Mouse (Mus musculus): ENCODE measurements around the gene Col9a1.

DNA sequence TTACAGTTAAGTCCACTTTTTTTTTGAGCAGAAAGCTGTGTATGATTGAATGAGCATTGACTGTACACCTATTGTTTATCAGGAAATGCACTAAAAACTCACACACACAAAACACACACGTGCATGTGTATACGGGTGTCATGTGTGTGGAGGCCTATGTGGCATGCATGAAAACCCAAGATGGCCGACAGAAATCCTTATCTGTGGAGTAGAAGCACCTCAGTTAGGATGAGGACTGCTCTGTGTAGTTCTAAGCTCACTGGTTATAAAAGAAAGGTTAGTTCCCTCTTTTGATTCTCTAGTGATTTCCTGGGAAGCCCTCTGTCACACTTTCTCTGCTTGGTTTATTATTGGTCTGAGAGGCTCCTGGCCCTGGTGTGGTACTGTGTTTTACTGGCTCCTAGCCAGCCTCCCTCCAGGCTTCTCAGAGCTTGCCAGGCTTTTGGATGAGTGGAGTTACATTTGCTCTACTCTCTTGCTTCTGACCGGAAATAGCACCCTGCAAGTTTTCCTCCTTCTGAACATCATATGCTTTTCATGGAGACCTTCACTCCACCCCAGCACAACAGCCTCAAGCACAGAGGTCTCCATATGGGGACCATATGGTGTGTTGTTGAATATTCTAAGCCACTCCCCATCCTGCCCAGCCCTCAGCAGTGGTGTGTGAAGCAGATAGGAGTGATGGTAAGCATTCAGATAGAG is 48.6 kb downstream of the Col9a1 start:
- TF ChIP-seq CTCF (IDR thresholded peaks at IDR 0.05; ENCODE audit: control insufficient read depth, insufficient read depth, low read length) (no peak), POLR2A (IDR thresholded peaks at IDR 0.05; ENCODE audit: borderline replicate concordance, control insufficient read depth, low read depth, low read length) (no peak)
